Mouse (Mus musculus) MEL (cell line): ENCODE data around the gene Spred1. TPM values are rescaled to one million over a fixed set of nuclear protein-coding genes. Genes with fewer than 3 reads are reported as not detected.

Experiments used
- DNase-seq: peaks from one replicate; pipeline ENCODE4 v3.0.0; 2011; ENCODE audit warnings: low read depth, low spot score
- H3K27ac ChIP-seq: 2 replicates; pipeline ENCODE4 v1.5.1; 2012; ENCODE audit warnings: low read depth, mild to moderate bottlenecking, control low read depth, low read length, moderate library complexity; ENCODE audit not compliant: control insufficient read depth
- H3K27me3 ChIP-seq, 2 experiments: fragments of 150-350 bp in 1 of 2; sonication (generic) in 1 of 2; 2 replicates each; pipeline ENCODE4 v1.6.1; 2012; ENCODE audit warnings: low read length in 2 of 2, mild to moderate bottlenecking in 2 of 2, improper control_type of control experiment in 1 of 2, moderate library complexity in 1 of 2; ENCODE audit not compliant: insufficient read depth in 2 of 2, control insufficient read depth in 1 of 2
- H3K36me3 ChIP-seq, 2 experiments: 2 replicates each; pipeline ENCODE4 v1.6.1; 2012 to 2014; ENCODE audit warnings: low read length in 2 of 2, improper control_type of control experiment in 1 of 2, inconsistent platforms in 1 of 2, mild to moderate bottlenecking in 1 of 2; ENCODE audit not compliant: insufficient read depth in 2 of 2, control insufficient read depth in 1 of 2
- H3K4me1 ChIP-seq, 2 experiments: fragments of 150-350 bp in 1 of 2; sonication (generic) in 1 of 2; 2 replicates each; pipeline ENCODE4 v1.6.1; 2012; ENCODE audit warnings: low read length in 2 of 2, improper control_type of control experiment in 1 of 2, mild to moderate bottlenecking in 1 of 2; ENCODE audit not compliant: insufficient read depth in 2 of 2, control insufficient read depth in 1 of 2
- H3K4me3 ChIP-seq, 2 experiments: fragments of 150-350 bp in 1 of 2; sonication (generic) in 1 of 2; 2 replicates each; pipeline ENCODE4 v1.5.1; 2012; ENCODE audit warnings: low read depth in 2 of 2, low read length in 2 of 2, mild to moderate bottlenecking in 2 of 2, moderate library complexity in 2 of 2, control low read depth in 1 of 2, improper control_type of control experiment in 1 of 2; ENCODE audit not compliant: control insufficient read depth in 1 of 2, insufficient read depth in 1 of 2
- H3K79me2 ChIP-seq: 2 replicates; pipeline ENCODE4 v1.6.1; 2012; ENCODE audit warnings: mild to moderate bottlenecking, low read length, moderate library complexity; ENCODE audit not compliant: control insufficient read depth, poor library complexity, insufficient read depth
- H3K9ac ChIP-seq: 2 replicates; pipeline ENCODE4 v1.6.1; 2012; ENCODE audit warnings: low read depth, mild to moderate bottlenecking, control low read depth, low read length, moderate library complexity; ENCODE audit not compliant: control insufficient read depth, poor library complexity, severe bottlenecking
- H3K9me3 ChIP-seq: fragments of 150-350 bp; sonication (generic); replicated peaks from 2 replicates; pipeline ENCODE4 v1.6.1; 2012; ENCODE audit warnings: mild to moderate bottlenecking, low read length, improper control_type of control experiment, moderate library complexity; ENCODE audit not compliant: insufficient read depth
- BHLHE40 ChIP-seq: IDR thresholded peaks from 2 replicates; pipeline ENCODE4 v1.6.1; 2012; ENCODE audit warnings: low read depth, mild to moderate bottlenecking, inconsistent platforms, low read length, improper control_type of control experiment, borderline replicate concordance
- CHD1 ChIP-seq: IDR thresholded peaks from 2 replicates; pipeline ENCODE4 v1.6.1; 2012; ENCODE audit warnings: low read depth, mild to moderate bottlenecking, inconsistent platforms, low read length, improper control_type of control experiment
- ELF1 ChIP-seq: IDR thresholded peaks from 2 replicates; pipeline ENCODE4 v1.6.1; 2014; ENCODE audit warnings: low read depth, mild to moderate bottlenecking, inconsistent platforms, low read length, improper control_type of control experiment, moderate library complexity
- EP300 ChIP-seq, 2 experiments: IDR thresholded peaks; 2 replicates each; pipeline ENCODE4 v1.6.1; 2011; ENCODE audit warnings: improper control_type of control experiment in 2 of 2, low read length in 2 of 2, low read depth in 1 of 2, mild to moderate bottlenecking in 1 of 2
- ETS1 ChIP-seq: IDR thresholded peaks from 2 replicates; pipeline ENCODE4 v1.6.1; 2012; ENCODE audit warnings: low read depth, mild to moderate bottlenecking, inconsistent platforms, low read length, improper control_type of control experiment, moderate library complexity
- GATA1 ChIP-seq: IDR thresholded peaks from 2 replicates; pipeline ENCODE4 v1.6.1; 2011; ENCODE audit warnings: low read depth, low read length, improper control_type of control experiment
- HCFC1 ChIP-seq: IDR thresholded peaks from 2 replicates; pipeline ENCODE4 v1.6.1; 2012; ENCODE audit warnings: low read depth, mild to moderate bottlenecking, inconsistent platforms, low read length, improper control_type of control experiment, moderate library complexity
- JUND ChIP-seq: IDR thresholded peaks from 2 replicates; pipeline ENCODE4 v1.6.1; 2011; ENCODE audit warnings: low read depth, mild to moderate bottlenecking, improper control_type of control experiment, low read length
- MAX ChIP-seq: IDR thresholded peaks from 2 replicates; pipeline ENCODE4 v1.6.1; 2011; ENCODE audit warnings: low read length, improper control_type of control experiment
- MEF2A ChIP-seq: IDR thresholded peaks from 2 replicates; pipeline ENCODE4 v1.6.1; 2014; ENCODE audit warnings: low read depth, mild to moderate bottlenecking, inconsistent platforms, low read length, improper control_type of control experiment; ENCODE audit not compliant: poor library complexity, insufficient replicate concordance, severe bottlenecking; ENCODE audit errors: extremely low read depth
- MXI1 ChIP-seq: IDR thresholded peaks from 2 replicates; pipeline ENCODE4 v1.6.1; 2011; ENCODE audit warnings: mild to moderate bottlenecking, low read depth, low read length, improper control_type of control experiment
- MYC ChIP-seq: IDR thresholded peaks from 2 replicates; pipeline ENCODE4 v1.6.1; 2011; ENCODE audit warnings: low read depth, mild to moderate bottlenecking, low read length, improper control_type of control experiment, moderate library complexity
- NELFE ChIP-seq: IDR thresholded peaks from 2 replicates; pipeline ENCODE4 v1.6.1; 2011; ENCODE audit warnings: low read depth, low read length, improper control_type of control experiment
- NRF1 ChIP-seq: IDR thresholded peaks from 2 replicates; pipeline ENCODE4 v1.6.1; 2014; ENCODE audit warnings: low read depth, mild to moderate bottlenecking, inconsistent platforms, low read length, improper control_type of control experiment, moderate library complexity; ENCODE audit not compliant: poor library complexity, insufficient read depth, severe bottlenecking
- POLR2AphosphoS2 ChIP-seq: IDR thresholded peaks from 2 replicates; pipeline ENCODE4 v1.6.1; 2011; ENCODE audit warnings: low read length, improper control_type of control experiment
- POLR2AphosphoS5 ChIP-seq: IDR thresholded peaks from 2 replicates; pipeline ENCODE4 v1.6.1; 2012; ENCODE audit warnings: low read depth, borderline replicate concordance, mild to moderate bottlenecking, inconsistent platforms, low read length, moderate library complexity, mixed read lengths
- RAD21 ChIP-seq: IDR thresholded peaks from 2 replicates; pipeline ENCODE4 v1.6.1; 2011; ENCODE audit warnings: mild to moderate bottlenecking, low read depth, low read length, improper control_type of control experiment
- SIN3A ChIP-seq: IDR thresholded peaks from 2 replicates; pipeline ENCODE4 v1.6.1; 2012; ENCODE audit warnings: low read length, improper control_type of control experiment, inconsistent platforms
- SMC3 ChIP-seq: IDR thresholded peaks from 2 replicates; pipeline ENCODE4 v1.6.1; 2011; ENCODE audit warnings: low read depth, low read length, improper control_type of control experiment
- TBP ChIP-seq: IDR thresholded peaks from 2 replicates; pipeline ENCODE4 v1.8.0; 2011; ENCODE audit warnings: low read depth, low read length, improper control_type of control experiment
- TCF12 ChIP-seq: IDR thresholded peaks from 2 replicates; pipeline ENCODE4 v1.6.1; 2014; ENCODE audit warnings: low read depth, mild to moderate bottlenecking, inconsistent platforms, low read length, improper control_type of control experiment, moderate library complexity
- UBTF ChIP-seq: IDR thresholded peaks from 2 replicates; pipeline ENCODE4 v1.6.1; 2012; ENCODE audit warnings: low read depth, mild to moderate bottlenecking, inconsistent platforms, low read length, improper control_type of control experiment, moderate library complexity, borderline replicate concordance; ENCODE audit not compliant: insufficient read depth
- USF1 ChIP-seq: IDR thresholded peaks from 2 replicates; pipeline ENCODE4 v1.6.1; 2014; ENCODE audit warnings: low read depth, mild to moderate bottlenecking, inconsistent platforms, low read length, improper control_type of control experiment, moderate library complexity
- USF2 ChIP-seq, 2 experiments: IDR thresholded peaks; 2 replicates each; pipeline ENCODE4 v1.6.1; 2011 to 2012; ENCODE audit warnings: improper control_type of control experiment in 2 of 2, low read length in 2 of 2, borderline replicate concordance in 1 of 2, inconsistent platforms in 1 of 2, low read depth in 1 of 2, mild to moderate bottlenecking in 1 of 2; ENCODE audit not compliant: insufficient read depth in 1 of 2
- ZC3H11A ChIP-seq: IDR thresholded peaks from 2 replicates; pipeline ENCODE4 v1.6.1; 2012; ENCODE audit warnings: low read depth, mild to moderate bottlenecking, inconsistent platforms, low read length, improper control_type of control experiment
- ZKSCAN1 ChIP-seq: IDR thresholded peaks from 2 replicates; pipeline ENCODE4 v1.6.1; 2012; ENCODE audit warnings: low read depth, mild to moderate bottlenecking, inconsistent platforms, low read length, improper control_type of control experiment, moderate library complexity
- ZMIZ1 ChIP-seq: IDR thresholded peaks from 2 replicates; pipeline ENCODE4 v1.6.1; 2012; ENCODE audit warnings: low read depth, mild to moderate bottlenecking, inconsistent platforms, low read length, improper control_type of control experiment, moderate library complexity
- ZNF384 ChIP-seq: IDR thresholded peaks from 2 replicates; pipeline ENCODE4 v1.6.1; 2012; ENCODE audit warnings: low read depth, mild to moderate bottlenecking, inconsistent platforms, low read length, improper control_type of control experiment
- polyA plus RNA-seq, 2 experiments: library from polyadenylated mRNA; stranded (reverse) in 1 of 2; unstranded in 1 of 2; fragments of >175 nt in 1 of 2; fragments of >200 nt in 1 of 2; gene quantifications; 2 replicates each; pipeline versions ENCODE4 v1.2.1 to v1.2.4; 2012; ENCODE audit warnings: low replicate concordance in 2 of 2, low read depth in 1 of 2; ENCODE audit not compliant: insufficient read length in 2 of 2, insufficient read depth in 1 of 2, missing spikeins in 1 of 2
- total RNA-seq: library from RNA; depleted of rRNA; stranded (reverse); fragments of 300-350 nt; gene quantifications from 2 replicates; pipeline ENCODE4 v1.2.3, GENCODE M21; 2012

Gene Spred1
- total and polyA plus RNA-seq, 3 experiments, result 14.3 to 19.9 TPM; not detected in 1

- Histone ChIP-seq H3K79me2 (peaks cover 47% of the 10 kb centered on the region), H3K36me3 (peaks cover 4 to 27% of the 10 kb centered on the region in 2 experiments), H3K9ac (no peak overlapping the region), H3K4me1 (peaks cover 6 to 15% of the 10 kb centered on the region in 2 experiments; a peak in 3 of 4 replicates), H3K4me3 (no peak overlapping the region), H3K27me3 (no peaks in the 10 kb centered on the region), H3K9me3 (no peaks in the 10 kb centered on the region), H3K27ac (no peak overlapping the region)
- DNase-seq, result no peak
- TF ChIP-seq RAD21 (no peak), GATA1 (no peak), BHLHE40 (no peak), UBTF (no peak), ZKSCAN1 (no peak), NRF1 (no peak), ZNF384 (no peak), HCFC1 (no peak), NELFE (no peak), ELF1 (no peak), ZMIZ1 (no peak), EP300 (IDR thresholded peaks at IDR 0.05; ENCODE audit: low read depth in 1 of 2, low read length in 2 of 2) (no peak), USF1 (no peak), MEF2A (no peak), CHD1 (no peak), ETS1 (no peak), POLR2AphosphoS5 (no peak)
Observed at GRCm38 (mm10) chr2:117133541-117133940, 12.4 kb downstream of the Spred1 start.

GRCm38 (mm10) chr2:117137751-117138150, 16.6 kb downstream of the Spred1 start:
- H3K9ac ChIP-seq, result no peak overlapping the region
- H3K27ac ChIP-seq, result no peak overlapping the region
- H3K36me3 ChIP-seq, result peaks cover 2 to 30% of the 10 kb centered on the region in 2 experiments
- H3K79me2 ChIP-seq, result peaks cover 44% of the 10 kb centered on the region
- H3K27me3 ChIP-seq, result no peaks in the 10 kb centered on the region
- H3K4me1 ChIP-seq, result peaks cover 6 to 17% of the 10 kb centered on the region in 2 experiments; a peak in 3 of 4 replicates
- H3K9me3 ChIP-seq, result no peaks in the 10 kb centered on the region
- no peak for DNase-seq
- TF ChIP-seq SIN3A (no peak), NELFE (no peak), TBP (no peak), POLR2AphosphoS2 (no peak), USF2 (IDR thresholded peaks at IDR 0.05; ENCODE audit: borderline replicate concordance in 1 of 2, insufficient read depth in 1 of 2, low read depth in 1 of 2, low read length in 2 of 2) (no peak), MAX (no peak), MXI1 (no peak), SMC3 (no peak), USF1 (no peak), CHD1 (no peak), ZC3H11A (no peak), BHLHE40 (no peak), MYC (no peak), TCF12 (no peak), JUND (no peak)
- H3K4me3 ChIP-seq, result no peak overlapping the region
